Mouse (Mus musculus) limb, embryonic 13.5 days (tissue): Measurements from ENCODE around the gene Tmed1. TPM values are rescaled to one million over a fixed set of nuclear protein-coding genes. Genes with fewer than 3 reads are reported as not detected.
"Not testable (repeated sequence)": the region's sequence is repeated elsewhere in the genome, so short reads cannot be mapped to it uniquely, and the experiment has no call there.

Experiments
- ATAC-seq: fragments of 200-750 bp; cut with Nextera tagmentation; 2 replicates; pipeline ENCODE4 v1.8.0; 2017; ENCODE audit warnings: low read depth, moderate number of reproducible peaks, moderate TSS enrichment; ENCODE audit not compliant: low FRiP score
- H3K27ac ChIP-seq: fragments of 300-500 bp; sonication (generic); 2 replicates; pipeline ENCODE4 v1.5.1; 2015; ENCODE audit warnings: inconsistent platforms, mild to moderate bottlenecking, moderate library complexity
- H3K27me3 ChIP-seq: fragments of 300-500 bp; sonication (generic); 2 replicates; pipeline ENCODE4 v1.6.1; 2015; ENCODE audit warnings: mild to moderate bottlenecking, inconsistent platforms
- H3K36me3 ChIP-seq: fragments of 300-500 bp; sonication (generic); 2 replicates; pipeline ENCODE4 v1.6.1; 2015; ENCODE audit warnings: inconsistent platforms, mild to moderate bottlenecking, moderate library complexity
- H3K4me1 ChIP-seq: fragments of 300-500 bp; sonication (generic); 2 replicates; pipeline ENCODE4 v1.6.1; 2015; ENCODE audit warnings: inconsistent platforms
- H3K4me2 ChIP-seq: fragments of 300-500 bp; sonication (generic); replicated peaks from 2 replicates; pipeline ENCODE4 v1.6.1; 2015; ENCODE audit warnings: inconsistent platforms, mild to moderate bottlenecking, moderate library complexity
- H3K4me3 ChIP-seq: fragments of 300-500 bp; sonication (generic); 2 replicates; pipeline ENCODE4 v1.5.1; 2015; ENCODE audit warnings: moderate library complexity, mild to moderate bottlenecking, inconsistent platforms
- H3K9ac ChIP-seq: fragments of 300-500 bp; sonication (generic); 2 replicates; pipeline ENCODE4 v1.6.1; 2015; ENCODE audit warnings: mild to moderate bottlenecking, inconsistent platforms
- H3K9me3 ChIP-seq: fragments of 300-500 bp; sonication (generic); 2 replicates; pipeline ENCODE4 v1.6.1; 2016; ENCODE audit warnings: inconsistent platforms
- WGBS: fragments of 180-500 bp; shearing (Covaris S2); methylation state at CpG from one replicate; pipeline ENCODE4 v1.1.7; 2015; 5-methylcytosine and 5-hydroxymethylcytosine counted together
- polyA plus RNA-seq: library from polyadenylated mRNA; unstranded; fragments of >200 nt; fragmentation: Nextera tagmentation; extraction: Ambion mirVana; gene quantifications from 2 replicates; pipeline ENCODE4 v1.2.1, GENCODE M21; 2015

Gene Tmed1
- polyA plus RNA-seq, 1 experiment from 2014 or later, result 135 TPM

GRCm38 (mm10) chr9:21545351-21545915, 35.4 kb upstream of the Tmed1 start:
- ATAC-seq, result peak; percentile 84
- 4% methylated on average over 9 of the region's 9 CpGs for WGBS
- H3K9ac ChIP-seq, result peak overlapping the region; percentile 55
- peak overlapping the region; percentile 75 for H3K4me2 ChIP-seq
- peaks cover 8% of the 10 kb centered on the region for H3K36me3 ChIP-seq
- no peaks in the 10 kb centered on the region for H3K9me3 ChIP-seq
- H3K27me3 ChIP-seq, result no peaks in the 10 kb centered on the region
- H3K27ac ChIP-seq, result peak overlapping the region; percentile 100
- peaks cover 24% of the 10 kb centered on the region for H3K4me1 ChIP-seq
- peak overlapping the region; percentile 85 for H3K4me3 ChIP-seq

GRCm38 (mm10) chr9:21542001-21542400, 31.9 kb upstream of the Tmed1 start:
- peaks cover 10% of the 10 kb centered on the region for H3K4me1 ChIP-seq
- not testable (repeated sequence) for H3K36me3 ChIP-seq, H3K9ac ChIP-seq, H3K27ac ChIP-seq, H3K9me3 ChIP-seq, H3K4me2 ChIP-seq, H3K4me3 ChIP-seq, H3K27me3 ChIP-seq, ATAC-seq
- WGBS, result 82% methylated on average over 2 of the region's 2 CpGs

- no peak for ATAC-seq
- Histone ChIP-seq H3K9me3 (no peaks in the 10 kb centered on the region), H3K27me3 (no peaks in the 10 kb centered on the region), H3K36me3 (no peaks in the 10 kb centered on the region; the same call in 1 of the 2 replicates), H3K27ac (no peak overlapping the region), H3K4me3 (no peak overlapping the region), H3K9ac (no peak overlapping the region), H3K4me2 (no peak overlapping the region), H3K4me1 (peaks cover 7% of the 10 kb centered on the region)
- 81% methylated on average over 7 of the region's 7 CpGs for WGBS
Observed at GRCm38 (mm10) chr9:21539981-21540753, 30.1 kb upstream of the Tmed1 start.

DNA sequence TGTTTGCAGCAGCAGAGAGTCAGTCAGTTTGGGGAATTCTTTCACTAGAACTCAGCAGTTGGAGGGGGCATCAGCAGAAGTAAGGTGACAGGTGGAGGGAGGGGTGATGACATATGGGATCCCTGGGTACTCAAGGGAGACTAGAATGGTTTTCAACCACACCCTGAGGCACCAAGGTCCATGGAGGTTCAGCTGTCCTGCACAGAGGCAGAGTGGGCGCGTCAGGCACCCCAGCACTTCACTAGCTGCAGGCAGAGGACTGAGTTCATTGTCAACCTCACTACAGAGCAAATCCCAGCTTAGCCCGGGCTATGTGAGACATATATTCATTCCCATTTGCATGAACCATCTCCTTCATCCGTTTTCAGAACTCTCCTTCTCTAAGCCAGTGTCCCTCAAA, 27.0 kb upstream of the Tmed1 start:
- ATAC-seq, result no peak
- Histone ChIP-seq H3K27me3 (no peaks in the 10 kb centered on the region), H3K36me3 (no peaks in the 10 kb centered on the region; the same call in 1 of the 2 replicates), H3K4me3 (no peak overlapping the region), H3K9me3 (no peaks in the 10 kb centered on the region), H3K9ac (no peak overlapping the region), H3K4me2 (no peak overlapping the region), H3K4me1 (no peaks in the 10 kb centered on the region; the same call in 1 of the 2 replicates), H3K27ac (no peak overlapping the region)
- WGBS, result 68% methylated on average over 4 of the region's 4 CpGs

DNA sequence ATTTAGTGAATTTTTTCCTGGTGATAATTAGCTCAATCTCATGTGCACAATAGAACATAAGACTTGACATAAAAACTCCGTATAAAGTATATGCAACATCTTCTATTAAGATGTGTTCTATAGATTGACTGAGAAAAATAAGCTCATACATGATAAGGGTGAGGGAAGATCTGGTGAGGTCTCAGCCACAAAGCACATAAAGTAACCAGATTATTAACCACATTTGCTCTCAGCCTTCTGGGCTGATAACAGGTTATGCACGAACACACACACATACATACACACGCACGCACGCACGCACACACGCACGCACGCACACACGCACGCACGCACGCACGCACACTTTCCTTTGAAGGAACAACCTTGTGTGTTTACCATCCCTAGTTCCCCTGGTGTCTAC, 26.4 kb upstream of the Tmed1 start:
- H3K4me2 ChIP-seq, result no peak overlapping the region
- H3K4me1 ChIP-seq, result no peaks in the 10 kb centered on the region; the same call in 1 of the 2 replicates
- 95% methylated on average over 14 of the region's 14 CpGs for WGBS
- no peak overlapping the region for H3K9ac ChIP-seq
- H3K27me3 ChIP-seq, result no peaks in the 10 kb centered on the region
- H3K4me3 ChIP-seq, result no peak overlapping the region
- H3K9me3 ChIP-seq, result no peaks in the 10 kb centered on the region
- no peak for ATAC-seq
- H3K36me3 ChIP-seq, result no peaks in the 10 kb centered on the region; the same call in none of the 2 replicates
- H3K27ac ChIP-seq, result no peak overlapping the region

GRCm38 (mm10) chr9:21527917-21528324, 17.9 kb upstream of the Tmed1 start:
- H3K4me2 ChIP-seq, result no peak overlapping the region
- no peak overlapping the region for H3K9ac ChIP-seq
- peaks cover 6% of the 10 kb centered on the region; the same call in 1 of the 2 replicates for H3K36me3 ChIP-seq
- H3K4me3 ChIP-seq, result no peak overlapping the region
- no peaks in the 10 kb centered on the region for H3K27me3 ChIP-seq
- no peak for ATAC-seq
- WGBS, result 82% methylated on average over 1 of the region's 1 CpGs
- H3K4me1 ChIP-seq, result no peaks in the 10 kb centered on the region
- H3K9me3 ChIP-seq, result no peaks in the 10 kb centered on the region
- H3K27ac ChIP-seq, result no peak overlapping the region

DNA sequence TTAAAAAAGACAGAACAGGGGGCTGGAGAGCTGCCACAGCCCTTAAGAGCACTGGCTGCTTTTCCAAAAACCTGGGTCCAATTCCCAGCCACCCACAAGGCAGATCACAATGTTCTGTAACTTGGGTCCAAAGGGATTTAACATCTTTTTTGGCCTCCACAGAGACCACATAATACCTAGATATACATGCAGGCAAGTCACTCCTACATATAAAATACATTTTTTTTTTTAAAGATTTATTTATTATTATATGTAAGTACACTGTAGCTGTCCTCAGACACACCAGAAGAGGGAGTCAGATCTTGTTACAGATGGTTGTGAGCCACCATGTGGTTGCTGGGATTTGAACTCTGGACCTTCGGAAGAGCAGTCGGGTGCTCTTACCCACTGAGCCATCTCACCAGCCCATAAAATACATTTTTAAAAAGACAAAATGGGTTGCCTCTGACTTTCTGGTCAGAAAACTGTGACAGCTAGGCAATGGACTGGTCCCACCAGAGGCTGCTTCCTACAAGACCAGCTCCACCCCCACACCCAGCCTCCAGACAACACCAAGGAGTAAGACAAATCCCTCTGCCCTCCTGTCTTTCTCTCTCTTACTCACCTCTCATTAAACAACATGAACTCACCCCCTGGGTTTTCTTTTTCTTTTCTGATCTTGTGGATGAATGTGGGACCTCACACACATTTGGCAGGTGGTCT, 17.2 kb upstream of the Tmed1 start:
- peaks cover 6% of the 10 kb centered on the region; the same call in 1 of the 2 replicates for H3K36me3 ChIP-seq
- no peak for ATAC-seq
- H3K4me1 ChIP-seq, result no peaks in the 10 kb centered on the region
- 97% methylated on average over 2 of the region's 2 CpGs for WGBS
- no peaks in the 10 kb centered on the region for H3K27me3 ChIP-seq
- no peaks in the 10 kb centered on the region for H3K9me3 ChIP-seq
- H3K9ac ChIP-seq, result no peak overlapping the region
- no peak overlapping the region for H3K27ac ChIP-seq
- H3K4me3 ChIP-seq, result no peak overlapping the region
- H3K4me2 ChIP-seq, result no peak overlapping the region

GRCm38 (mm10) chr9:21526634-21526944, 16.5 kb upstream of the Tmed1 start:
- Histone ChIP-seq H3K36me3 (peaks cover 6% of the 10 kb centered on the region; the same call in 1 of the 2 replicates), H3K9me3 (no peaks in the 10 kb centered on the region; the same call in 1 of the 2 replicates), H3K27ac (no peak overlapping the region), H3K4me3 (no peak overlapping the region), H3K4me2 (no peak overlapping the region), H3K4me1 (no peaks in the 10 kb centered on the region), H3K9ac (0 out of 2 replicates have a peak overlapping the region, but pooled peaks have one; percentile 19), H3K27me3 (no peaks in the 10 kb centered on the region)
- 86% methylated on average over 3 of the region's 3 CpGs for WGBS
- no peak for ATAC-seq

GRCm38 (mm10) chr9:21525937-21526633, 16.0 kb upstream of the Tmed1 start, which contains the start of gene AB124611:
Gene AB124611 (plus strand): TSS chr9:21526176.
- ATAC-seq, result no peak
- 57% methylated on average over 14 of the region's 14 CpGs for WGBS
- Histone ChIP-seq H3K36me3 (0 out of 2 replicates have a peak, but pooled peaks cover 6% of the 10 kb centered on the region), H3K4me2 (no peak within 1 kb of the TSS), H3K4me3 (no peak within 1 kb of the TSS), H3K27ac (no peak within 1 kb of the TSS), H3K9me3 (no peaks in the 10 kb centered on the region; the same call in 1 of the 2 replicates), H3K9ac (0 out of 2 replicates have a peak within 1 kb of the TSS, but pooled peaks have one; percentile 19), H3K27me3 (no peaks in the 10 kb centered on the region), H3K4me1 (no peaks in the 10 kb centered on the region)

DNA sequence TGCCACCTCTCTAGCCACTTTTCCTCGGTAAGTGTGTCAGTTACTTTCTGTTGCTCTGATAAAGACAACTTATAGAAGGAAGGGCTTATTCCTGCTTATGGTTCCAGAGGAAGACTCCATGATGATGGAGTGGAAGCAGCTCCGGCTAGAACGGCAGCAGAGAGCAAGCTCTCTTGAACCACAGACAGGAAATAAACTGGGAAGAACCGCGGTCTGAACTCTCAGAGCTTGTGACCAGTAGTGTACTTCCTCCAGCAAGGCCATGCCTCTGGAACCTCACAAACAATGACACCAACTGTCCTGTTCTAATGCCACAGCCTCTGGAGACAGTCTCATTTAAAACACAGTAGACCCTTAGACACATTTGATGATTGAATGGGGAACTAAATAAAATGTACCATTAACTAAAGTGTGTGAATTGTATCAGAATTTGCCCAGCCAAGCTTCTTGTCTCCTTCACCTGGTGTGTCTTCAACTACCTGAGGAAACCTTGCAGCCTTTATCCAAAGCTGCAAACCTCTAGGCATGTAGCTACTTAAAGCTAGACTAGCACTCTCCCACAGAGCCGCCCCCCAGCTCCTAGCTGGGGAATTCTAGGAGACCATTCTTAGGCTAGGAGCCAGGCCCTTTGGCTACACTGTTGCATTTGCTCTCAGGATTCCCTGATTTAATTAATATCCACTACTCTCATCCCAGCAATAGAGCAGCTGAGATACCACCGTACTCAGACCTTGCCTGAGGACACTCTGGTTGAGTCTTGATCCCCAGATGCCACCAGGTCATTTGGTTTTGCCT, 15.3 kb upstream of the Tmed1 start:
- 0 out of 2 replicates have a peak, but pooled peaks cover 6% of the 10 kb centered on the region for H3K36me3 ChIP-seq
- 84% methylated on average over 7 of the region's 7 CpGs for WGBS
- H3K4me1 ChIP-seq, result no peaks in the 10 kb centered on the region
- no peak overlapping the region for H3K4me2 ChIP-seq
- H3K27me3 ChIP-seq, result no peaks in the 10 kb centered on the region
- H3K27ac ChIP-seq, result no peak overlapping the region
- no peak overlapping the region for H3K9ac ChIP-seq
- no peaks in the 10 kb centered on the region; the same call in 1 of the 2 replicates for H3K9me3 ChIP-seq
- ATAC-seq, result no peak
- H3K4me3 ChIP-seq, result no peak overlapping the region

DNA sequence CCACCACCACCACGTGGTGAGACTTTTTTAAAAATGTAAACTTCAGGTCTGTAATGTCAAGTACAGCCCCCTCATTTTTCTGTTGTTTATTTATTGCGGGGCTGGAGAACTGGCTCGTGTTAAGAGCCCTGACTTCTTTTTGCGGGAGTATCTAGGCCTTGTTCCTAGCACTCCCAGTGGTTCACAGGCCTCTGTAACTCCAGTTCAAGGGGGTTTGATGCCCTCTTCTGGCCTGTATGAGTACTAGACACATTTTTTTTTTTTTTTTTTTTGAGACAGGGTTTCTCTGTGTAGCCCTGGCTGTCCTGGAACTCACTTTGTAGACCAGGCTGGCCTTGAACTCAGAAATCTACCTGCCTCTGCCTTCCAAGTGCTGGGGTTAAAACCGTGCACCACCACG, 8.6 kb upstream of the Tmed1 start:
- 87% methylated on average over 6 of the region's 6 CpGs for WGBS
- H3K4me1 ChIP-seq, ATAC-seq: not testable (repeated sequence)

More for the DNA sequence above, 8.6 kb upstream of the Tmed1 start:
- H3K36me3 ChIP-seq, H3K27me3 ChIP-seq, H3K4me3 ChIP-seq, H3K27ac ChIP-seq, H3K4me2 ChIP-seq, H3K9me3 ChIP-seq, H3K9ac ChIP-seq: not testable (repeated sequence)
